Mouse (Mus musculus) heart, postnatal 14 days (tissue): ENCODE data around the gene Hdac5. TPM values are rescaled to one million over a fixed set of nuclear protein-coding genes. Genes with fewer than 3 reads are reported as not detected.

Source experiments
- DNase-seq, 2 experiments: peaks; one replicate each; pipeline ENCODE4 v3.0.0; 2021 to 2022
- intact Hi-C: fragments of 180-260 bp; cut with DNase I; formaldehyde crosslinking; loops from one replicate; pipeline ENCODE4 v1.15.1; 2025
- total RNA-seq, 2 experiments: library from RNA; stranded (reverse); gene quantifications; 2 replicates each; pipeline ENCODE4 v1.2.3; 2021

The Hdac5 gene
- total RNA-seq, 2 experiments from 2014 or later = 122 to 138 TPM

DNA sequence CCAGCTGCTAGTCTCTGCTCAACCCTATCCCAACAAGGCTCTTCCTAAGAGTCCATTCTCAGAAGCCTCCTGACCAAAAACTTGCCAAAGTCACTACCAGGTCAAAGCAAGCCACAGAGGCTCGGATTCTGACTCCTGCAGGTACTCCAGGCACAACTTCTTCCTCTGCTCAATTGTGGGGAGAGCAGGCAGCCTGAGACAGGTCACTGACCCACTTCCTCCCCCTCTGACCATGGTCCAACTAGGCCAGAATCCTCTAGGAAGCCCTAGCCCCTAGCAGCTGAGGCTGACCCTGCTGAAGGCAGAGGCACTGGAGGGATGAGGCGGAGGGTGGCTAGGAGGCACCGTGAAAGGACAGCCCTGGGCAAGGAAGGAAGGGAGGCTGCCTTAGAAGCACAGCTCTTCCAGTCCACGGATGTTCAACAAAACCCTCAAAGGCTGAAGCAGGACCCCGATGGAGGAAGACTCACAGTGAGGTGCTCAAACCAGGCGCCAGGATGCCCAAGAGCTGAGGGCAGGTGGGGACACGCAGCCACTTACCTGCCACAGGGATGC lies 12.0 kb downstream of the Hdac5 start:
- intact Hi-C loops = no loop called here
- DNase-seq = peak in 1 of 2 experiments; percentile 18

DNA sequence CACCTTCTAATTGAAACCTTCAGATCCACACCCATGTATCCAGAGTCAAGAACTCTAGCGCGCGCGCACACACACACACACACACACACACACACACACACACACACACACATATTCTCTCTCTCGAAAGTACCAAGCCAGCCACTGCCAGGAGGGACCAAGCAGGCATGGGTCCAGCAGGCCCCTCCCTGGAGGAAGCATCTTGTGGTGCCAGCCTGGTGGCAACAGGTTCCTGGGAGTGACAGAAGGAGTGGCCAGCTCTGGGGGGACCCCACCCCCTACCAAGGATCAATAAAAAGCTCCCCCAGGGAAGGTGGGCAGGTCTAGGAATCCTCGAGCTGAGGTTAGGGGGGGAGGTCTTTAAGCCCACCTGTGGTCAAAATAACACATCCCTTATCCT lies 12.6 kb downstream of the Hdac5 start:
- DNase-seq = peak in 1 of 2 experiments; percentile 26
- intact Hi-C loops = no loop called here

DNA sequence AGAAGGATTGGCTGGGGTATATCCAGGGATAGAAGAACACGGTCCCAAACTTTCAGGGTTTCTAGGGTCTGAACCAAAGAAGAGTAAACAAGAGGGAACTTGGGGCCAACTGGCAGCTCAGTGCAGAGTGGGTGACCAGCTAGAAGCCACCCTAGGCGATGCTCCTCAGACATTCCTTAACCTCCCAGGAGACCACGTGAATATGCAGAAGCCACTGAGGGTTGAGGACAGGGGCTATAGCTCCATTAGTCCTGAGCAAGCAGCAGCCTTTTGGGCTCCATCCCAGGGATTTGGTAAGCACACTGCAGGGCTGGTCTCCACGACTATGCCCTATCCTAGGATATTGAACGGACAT lies 13.1 kb downstream of the Hdac5 start:
- no peak for DNase-seq
- intact Hi-C loops = no loop called here

GRCm38 (mm10) chr11:102216056-102216885 lies 13.7 kb downstream of the Hdac5 start:
- DNase-seq = peak; percentile 68 to 78
- intact Hi-C loops = no loop called here

DNA sequence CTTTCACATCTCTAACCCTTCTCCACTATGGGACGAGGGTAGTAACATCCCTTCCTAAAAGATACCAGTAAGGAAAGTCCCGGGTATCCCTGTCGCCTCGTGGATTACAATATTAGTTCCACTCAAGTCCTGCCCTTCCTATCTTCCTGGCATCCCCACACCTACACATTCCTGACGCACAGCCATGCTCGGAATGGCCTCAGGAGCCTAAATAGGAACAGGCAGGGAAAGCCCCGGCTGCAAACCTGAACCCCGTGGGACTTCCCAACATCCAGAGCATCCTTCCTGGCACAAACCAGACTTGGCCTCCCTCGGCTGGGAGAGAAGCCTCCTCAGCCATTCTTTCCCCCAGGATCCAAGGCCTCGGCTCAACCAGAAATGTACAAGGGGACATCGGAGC lies 14.5 kb downstream of the Hdac5 start:
- DNase-seq = peak in 1 of 2 experiments; percentile 10
- intact Hi-C loops = no loop called here

- intact Hi-C loops = no loop called here
- DNase-seq = peak in 1 of 2 experiments; percentile 8
Measured at GRCm38 (mm10) chr11:102214430-102215156, 15.4 kb downstream of the Hdac5 start.

DNA sequence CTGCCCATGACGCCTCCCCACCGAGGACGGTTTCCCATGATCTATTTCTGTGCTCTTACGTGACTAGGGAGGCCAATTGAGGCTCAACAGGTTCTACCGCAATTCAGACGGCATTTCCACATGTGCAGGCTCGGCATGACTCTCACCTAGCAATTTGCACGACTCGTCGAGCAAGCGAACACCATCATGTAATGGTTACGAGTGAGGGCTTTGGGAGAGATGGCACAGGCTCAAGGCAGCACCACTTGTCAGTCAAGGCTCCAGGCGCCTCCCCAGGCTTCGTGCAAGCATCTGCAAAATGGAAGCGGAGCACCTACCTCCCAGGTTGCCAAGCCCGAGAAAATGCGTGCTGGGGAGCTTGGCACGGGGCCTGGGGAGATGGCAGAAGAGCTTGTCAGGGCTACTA lies 18.0 kb downstream of the Hdac5 start:
- peak; percentile 57 to 68 for DNase-seq
- intact Hi-C loops = loop anchor here (2.0 kb wide), 1 partner anchor 17 kb away; no protein-coding TSS in a partner anchor

DNA sequence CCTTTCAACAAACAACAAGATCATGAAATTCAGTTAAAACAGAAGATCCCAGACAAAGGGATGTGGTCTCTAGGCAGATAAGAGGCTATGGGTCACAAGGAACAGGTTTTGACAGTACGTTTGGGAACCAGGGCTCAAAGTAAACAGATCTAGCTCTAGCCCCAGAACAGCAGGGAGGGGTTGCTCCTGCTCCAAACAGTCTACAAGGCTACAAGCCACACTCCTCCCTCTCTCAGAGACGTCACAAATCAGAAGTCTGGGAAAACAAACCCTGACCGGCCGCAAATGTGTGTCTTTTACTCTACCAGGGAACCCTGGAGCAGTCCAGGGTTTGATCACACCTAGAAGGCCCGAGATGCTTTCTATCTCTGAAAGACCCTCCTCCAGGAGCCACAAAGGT lies 19.0 kb downstream of the Hdac5 start:
- DNase-seq = no peak
- intact Hi-C loops = loop anchor here (2.0 kb wide), 1 partner anchor 18 kb away; no protein-coding TSS in a partner anchor

- intact Hi-C loops = loop anchor here (2.0 kb wide), 1 partner anchor 19 kb away; no protein-coding TSS in a partner anchor
Measured at GRCm38 (mm10) chr11:102210185-102210584, 19.8 kb downstream of the Hdac5 start.

DNA sequence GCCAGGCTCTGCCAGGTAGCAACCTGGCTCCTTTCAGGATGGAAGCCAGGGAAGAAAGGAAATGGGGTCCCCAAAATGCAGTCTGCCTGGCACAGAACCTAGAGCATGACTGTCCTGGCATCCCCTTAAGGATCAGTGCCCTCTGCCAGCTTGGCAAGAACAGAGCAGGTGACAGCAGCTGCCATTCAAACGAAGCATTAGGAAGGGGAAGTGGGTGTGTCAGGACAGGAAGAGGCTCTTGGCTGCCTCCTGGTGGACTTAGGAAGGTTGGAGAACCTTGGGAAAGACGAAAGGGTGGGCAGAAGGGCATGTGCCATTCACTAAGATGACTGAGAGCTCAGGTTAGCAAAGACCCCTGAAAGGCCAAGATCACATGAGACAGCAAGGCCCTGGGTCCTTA lies 20.2 kb downstream of the Hdac5 start:
- intact Hi-C loops = loop anchor here (2.0 kb wide), 1 partner anchor 19 kb away; no protein-coding TSS in a partner anchor

More at GRCm38 (mm10) chr11:102210185-102210584, 19.8 kb downstream of the Hdac5 start:
- peak in 1 of 2 experiments; percentile 2 for DNase-seq

GRCm38 (mm10) chr11:102208846-102209245 lies 21.1 kb downstream of the Hdac5 start:
- intact Hi-C loops = no loop called here
- DNase-seq = no peak

More for the DNA sequence above, 20.2 kb downstream of the Hdac5 start:
- DNase-seq = peak; percentile 33 to 46

DNA sequence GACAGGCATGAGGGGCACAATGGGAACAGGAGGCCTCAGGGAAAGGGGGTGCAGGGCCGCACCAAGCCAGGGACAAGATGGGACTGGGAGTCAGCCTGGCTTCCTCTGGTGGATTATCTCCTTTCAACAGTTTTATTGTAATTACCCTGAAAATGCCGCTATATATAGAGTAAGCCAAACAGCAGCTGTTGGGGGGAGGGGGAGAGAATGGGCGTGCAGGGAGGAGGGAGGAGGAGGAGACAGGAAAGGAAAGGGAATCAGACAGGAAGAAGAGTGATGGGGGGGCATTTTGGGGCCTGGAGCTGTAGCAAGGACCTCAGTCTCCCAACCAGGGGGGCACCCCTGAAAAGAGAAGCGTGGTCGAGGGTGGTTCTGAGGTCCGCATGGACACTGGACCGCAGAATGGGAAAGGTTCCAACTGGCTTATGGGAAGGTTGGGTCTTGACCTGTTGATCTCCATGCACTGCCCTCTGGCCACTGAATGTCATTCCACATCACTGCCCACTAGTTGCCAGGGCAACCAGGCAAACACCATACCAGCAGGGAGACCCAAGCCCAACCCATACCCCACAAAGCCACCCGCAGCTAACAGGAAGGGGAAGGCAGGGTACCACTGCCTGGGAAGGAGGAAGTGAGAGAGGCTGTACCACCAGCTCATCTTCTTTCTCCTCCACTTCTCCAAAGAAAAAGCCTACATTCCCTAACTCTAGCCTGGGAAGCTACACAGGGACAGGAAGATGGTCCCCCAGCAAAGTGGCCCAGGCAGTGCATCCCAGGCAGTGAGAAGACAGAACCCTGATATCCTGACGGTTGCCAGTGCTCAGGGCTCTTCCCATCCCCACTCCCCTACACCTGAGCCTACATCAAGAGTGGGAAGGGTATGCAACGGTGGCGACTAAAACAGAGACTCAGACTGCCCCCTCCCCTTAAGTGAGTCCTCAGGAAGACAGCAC lies 21.9 kb downstream of the Hdac5 start:
- DNase-seq = peak in 1 of 2 experiments; percentile 62
- intact Hi-C loops = no loop called here

GRCm38 (mm10) chr11:102206481-102206880 lies 23.5 kb downstream of the Hdac5 start:
- no peak for DNase-seq
- intact Hi-C loops = no loop called here

DNA sequence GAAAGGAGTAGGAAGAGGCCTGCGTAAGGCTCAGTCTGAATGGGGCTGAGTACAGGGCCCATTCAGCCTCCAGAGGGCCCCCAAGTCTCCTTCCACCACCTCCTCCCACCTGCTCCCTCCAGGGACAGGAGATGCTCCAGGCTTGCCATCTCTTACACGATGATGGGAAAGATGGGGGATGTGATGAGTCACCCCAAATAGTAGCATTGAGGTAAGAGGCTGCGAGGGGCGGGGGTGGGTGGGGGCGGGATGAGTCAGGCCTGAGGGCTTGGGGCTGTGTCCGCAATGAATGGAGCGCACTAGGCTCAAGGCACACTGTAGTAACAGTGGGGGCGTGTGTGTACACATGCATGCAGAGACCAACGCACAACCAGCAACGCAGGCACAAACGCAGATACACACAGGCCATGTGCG lies 28.6 kb downstream of the Hdac5 start:
- peak in 1 of 2 experiments; percentile 1 for DNase-seq
- intact Hi-C loops = no loop called here

DNA sequence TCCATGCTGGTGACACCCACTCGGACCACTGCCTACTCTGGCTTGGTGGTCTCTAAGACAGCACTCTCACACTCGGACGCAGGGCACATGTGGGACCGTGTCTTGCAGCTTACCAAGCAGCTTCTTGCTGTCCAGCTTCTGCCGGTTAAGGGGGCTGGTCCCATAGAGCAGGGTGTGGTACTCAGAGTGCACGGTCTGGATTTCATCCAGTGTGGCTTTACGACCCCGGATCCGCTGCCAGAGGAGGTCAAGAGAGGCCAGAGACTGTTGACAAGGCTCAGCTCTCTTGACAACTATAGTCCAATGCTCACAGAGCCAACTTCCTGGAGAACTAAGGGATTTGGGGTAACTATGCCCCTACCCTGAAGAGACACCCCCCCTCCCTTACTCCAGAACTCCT lies 30.1 kb downstream of the Hdac5 start:
- DNase-seq = no peak
- intact Hi-C loops = no loop called here

DNA sequence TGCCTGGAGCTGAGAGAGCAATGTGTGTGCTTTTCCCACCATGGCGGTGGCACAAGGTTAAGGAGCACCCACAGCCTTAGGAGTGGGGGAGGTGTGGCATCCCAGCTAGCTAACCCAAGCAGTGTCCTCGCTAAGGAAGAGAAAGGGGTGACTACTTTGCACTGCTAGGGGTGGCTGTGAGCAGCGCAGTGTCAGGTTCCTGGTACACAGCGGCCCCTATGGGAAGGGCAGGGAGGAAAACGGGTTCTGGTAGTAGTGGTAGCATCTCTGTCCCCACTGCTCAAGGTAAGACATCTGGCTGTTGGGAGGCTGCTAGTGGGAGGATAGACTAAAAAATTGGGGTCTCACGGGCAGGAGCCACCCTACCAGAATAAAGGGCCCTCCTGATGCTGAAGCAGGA lies 31.7 kb downstream of the Hdac5 start:
- no peak for DNase-seq
- intact Hi-C loops = no loop called here

DNA sequence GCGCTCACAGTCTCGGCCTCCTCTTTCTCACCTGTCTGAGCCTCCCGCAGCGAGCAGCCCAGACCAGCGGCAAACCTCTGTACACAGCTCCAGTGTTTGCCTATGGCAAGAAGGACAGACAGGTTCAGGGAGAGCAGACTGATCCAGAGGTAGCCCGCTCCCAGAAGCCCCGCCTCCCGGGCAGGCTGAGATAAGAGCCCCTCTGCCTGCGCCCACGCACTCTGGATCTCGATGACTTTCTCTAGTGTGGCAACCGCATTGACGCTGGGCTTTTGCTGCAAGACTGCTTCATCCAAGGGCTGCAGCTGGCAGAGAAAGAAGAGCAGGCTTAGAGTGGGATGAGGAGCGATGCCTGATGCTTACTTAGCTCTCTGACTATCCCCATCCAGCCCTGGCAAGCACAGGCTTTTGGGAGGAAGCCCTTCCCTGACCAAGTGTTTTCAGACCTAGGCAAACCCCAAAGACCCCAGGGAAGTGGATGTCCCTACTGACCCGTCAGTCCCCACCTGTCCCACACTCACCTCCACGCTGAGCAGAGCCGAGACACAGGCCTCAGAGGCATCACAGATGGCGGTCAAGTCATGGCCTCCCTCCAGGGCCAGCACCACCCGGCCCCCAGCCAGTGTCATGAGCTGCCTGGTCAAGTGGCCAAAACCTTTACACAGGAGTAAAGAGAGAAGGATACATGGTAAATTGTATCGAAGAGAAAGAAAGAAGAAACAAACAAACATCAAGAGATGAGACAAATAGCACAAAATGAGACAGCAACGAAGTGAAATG lies 33.8 kb downstream of the Hdac5 start:
- intact Hi-C loops = no loop called here
- DNase-seq = no peak

GRCm38 (mm10) chr11:102193657-102194440 lies 36.1 kb downstream of the Hdac5 start:
- DNase-seq = no peak
- intact Hi-C loops = no loop called here
